Mouse (Mus musculus): ENCODE measurements around the gene Galnt18.

- TF ChIP-seq CTCF (IDR thresholded peaks at IDR 0.05; ENCODE audit: low read depth) = no peak
- no peak for TF ChIP-seq EP300 (IDR thresholded peaks at IDR 0.05; ENCODE audit: low read depth)
These were observed 292.9 kb downstream of the Galnt18 start for GRCm38 (mm10) chr7:111486811-111487333.
